ENCODE assay signal across 10 mouse cellular contexts in genomic region chr2:162391834-162392233, GRCm38 (mm10).
DNase-seq lines count a peak whose midpoint lies in the region; ATAC-seq and TF ChIP-seq lines count a peak whose summit lies in the region.
"Had no signal": no experiment of that assay in that cellular context is flagged by ENCODE, and none has a peak within 500 bp of the region (broad histone marks: within the 10 kb centered on the region; RNA-seq: fewer than 3 reads in every experiment).

No protein-coding gene starts in this region.

- ATAC-seq in midbrain, postnatal 0 days (ENCODE audit: low FRiP score), result peak; percentile 78

- no peaks in the 10 kb centered on the region for H3K27me3 ChIP-seq in midbrain, postnatal 0 days (ENCODE audit: insufficient read depth, low read length)
- H3K27me3 ChIP-seq: heart, embryonic 12.5 days had no signal

- no peaks in the 10 kb centered on the region for H3K36me3 ChIP-seq in midbrain, postnatal 0 days (ENCODE audit: insufficient read depth, low read length)
- H3K36me3 ChIP-seq: heart, embryonic 12.5 days had no signal

- H3K27ac ChIP-seq in midbrain, postnatal 0 days (ENCODE audit: low read depth, low read length), result no peak overlapping the region

- no peak overlapping the region for H3K9ac ChIP-seq in midbrain, postnatal 0 days (replicated peaks; ENCODE audit: low read length, poor library complexity, severe bottlenecking)
- H3K9ac ChIP-seq: heart, embryonic 12.5 days had no signal

- DNase-seq in cerebellum, adult 18-20 months, result peak; percentile 19 to 37
- no peak for DNase-seq in cerebellum, adult 11 months
- DNase-seq in left cerebral cortex, adult 18-20 months (ENCODE audit: low spot score in 2 of 2), result peak; percentile 9 to 17
- DNase-seq in left cerebral cortex, postnatal 36 days (ENCODE audit: low spot score in 2 of 2), result no peak
- DNase-seq in cerebellum, postnatal 25 days, result peak; percentile 25 to 39
- peak; percentile 92 for DNase-seq in midbrain, postnatal 0 days (ENCODE audit: low spot score)
- DNase-seq in urinary bladder, postnatal 25 days (ENCODE audit: low spot score), result no peak
- DNase-seq in spleen, adult 18-20 months, result no peak
- DNase-seq: thymus, postnatal 14 days had no signal

- H3K4me2 ChIP-seq in midbrain, postnatal 0 days (ENCODE audit: low read depth, low read length, poor library complexity, severe bottlenecking), result no peak overlapping the region
- H3K4me2 ChIP-seq: heart, embryonic 12.5 days had no signal

- intact Hi-C loops in left cerebral cortex, postnatal 36 days (cut with DNase I), result no loop called here

- no peak overlapping the region for H3K4me3 ChIP-seq in midbrain, postnatal 0 days (ENCODE audit: low read depth, low read length)
- H3K4me3 ChIP-seq: heart, embryonic 12.5 days had no signal

- TF ChIP-seq CTCF in midbrain, postnatal 0 days (IDR thresholded peaks at IDR 0.05), result no peak

- WGBS in midbrain, postnatal 0 days, result 51% methylated on average over 4 of the region's 4 CpGs

- H3K4me1 ChIP-seq in midbrain, postnatal 0 days (ENCODE audit: insufficient read depth, low read length), result no peaks in the 10 kb centered on the region
- H3K4me1 ChIP-seq: heart, embryonic 12.5 days had no signal

- no peaks in the 10 kb centered on the region for H3K9me3 ChIP-seq in midbrain, postnatal 0 days (ENCODE audit: low read length)
- H3K9me3 ChIP-seq: heart, embryonic 12.5 days had no signal

Comparison
In these comparisons a context has a peak if more than half of its experiments do, and no peak if none do; other contexts are left out.
1. DNase-seq: peak in cerebellum, adult 18-20 months (2 of 2), left cerebral cortex, adult 18-20 months (2 of 2), cerebellum, postnatal 25 days (2 of 2) and midbrain, postnatal 0 days (single experiment); none in cerebellum, adult 11 months (single experiment), left cerebral cortex, postnatal 36 days (0 of 2), urinary bladder, postnatal 25 days (single experiment) and spleen, adult 18-20 months (0 of 2).